8 mouse cellular contexts compared by ENCODE assay signal in genomic region chr1:133046441-133046931, GRCm38 (mm10). TPM values are rescaled to one million over a fixed set of nuclear protein-coding genes. Genes with fewer than 3 reads are reported as not detected.
DNase-seq lines count a peak whose midpoint lies in the region; ATAC-seq and TF ChIP-seq lines count a peak whose summit lies in the region.

No protein-coding gene starts in this region.

- WGBS in intestine, embryonic 16.5 days = under 1% methylated on average over 36 of the region's 40 CpGs
- under 1% methylated on average over 26 of the region's 40 CpGs for WGBS in spleen, adult 2 months

- no peak for TF ChIP-seq CTCF in spleen, adult 2 months (IDR thresholded peaks at IDR 0.05; ENCODE audit: extremely low read depth, insufficient read depth, insufficient read length, insufficient replicate concordance)

- peak overlapping the region; percentile 92 for H3K4me2 ChIP-seq in intestine, embryonic 16.5 days (ENCODE audit: low read depth, low read length)

- H3K4me3 ChIP-seq in brown adipose tissue, adult 24 weeks (ENCODE audit: insufficient read depth, low read depth, low read length) = peak overlapping the region; percentile 89
- peak overlapping the region; percentile 72 for H3K4me3 ChIP-seq in intestine, embryonic 16.5 days (ENCODE audit: low read length)
- H3K4me3 ChIP-seq in spleen, adult 2 months (ENCODE audit: extremely low read depth, insufficient read depth, insufficient read length) = peak overlapping the region; percentile 70

- H3K9me3 ChIP-seq in intestine, embryonic 16.5 days (ENCODE audit: control insufficient read depth, low read length) = no peaks in the 10 kb centered on the region

- H3K27me3 ChIP-seq in intestine, embryonic 16.5 days (replicated peaks; ENCODE audit: control insufficient read depth, insufficient read depth, low read length) = no peaks in the 10 kb centered on the region
- peaks cover 2% of the 10 kb centered on the region; the same call in 1 of the 2 replicates for H3K27me3 ChIP-seq in spleen, adult 2 months (ENCODE audit: control insufficient read depth, insufficient read depth, low read length)

- H3K36me3 ChIP-seq in intestine, embryonic 16.5 days (ENCODE audit: control insufficient read depth, insufficient read depth, low read length) = no peaks in the 10 kb centered on the region
- no peaks in the 10 kb centered on the region for H3K36me3 ChIP-seq in spleen, adult 2 months (ENCODE audit: control insufficient read depth, insufficient read depth, low read length)

- DNase-seq in right cerebral cortex, adult 18-20 months = peak; percentile 31
- no peak for DNase-seq in right cerebral cortex, adult 2 months (ENCODE audit: low spot score in 2 of 2)
- DNase-seq in gastrocnemius, postnatal 10 days = peak; percentile 49
- peak; percentile 28 for DNase-seq in lung, postnatal 25 days (ENCODE audit: low spot score)
- DNase-seq in spleen, adult 2 months (ENCODE audit: low read depth in 1 of 2, low spot score in 2 of 2) = peak in 1 of 2 experiments; percentile 37
- no peak for DNase-seq in frontal cortex, postnatal 14 days (ENCODE audit: low spot score in 2 of 2)

- peak overlapping the region; percentile 68 for H3K27ac ChIP-seq in brown adipose tissue, adult 24 weeks (replicated peaks; ENCODE audit: low read depth, low read length)
- H3K27ac ChIP-seq in intestine, embryonic 16.5 days (ENCODE audit: low read length) = peak overlapping the region; percentile 92
- peak overlapping the region; percentile 85 for H3K27ac ChIP-seq in spleen, adult 2 months (ENCODE audit: insufficient read depth, low read length)

- peak overlapping the region; percentile 98 for H3K9ac ChIP-seq in intestine, embryonic 16.5 days (ENCODE audit: low read depth, low read length)

- TF ChIP-seq POLR2A in spleen, adult 2 months (IDR thresholded peaks at IDR 0.05; ENCODE audit: low read depth, low read length) = no peak

- peak; percentile 60 for ATAC-seq in intestine, embryonic 16.5 days

- H3K4me1 ChIP-seq in brown adipose tissue, adult 24 weeks (ENCODE audit: control insufficient read depth, insufficient read depth, insufficient read length, low read length) = no peaks in the 10 kb centered on the region; the same call in 1 of the 2 replicates
- H3K4me1 ChIP-seq in intestine, embryonic 16.5 days (ENCODE audit: control insufficient read depth, insufficient read depth, low read length) = peaks cover 29% of the 10 kb centered on the region
- H3K4me1 ChIP-seq in spleen, adult 2 months (ENCODE audit: control insufficient read depth, insufficient read depth, insufficient read length) = peaks cover 9% of the 10 kb centered on the region; the same call in 1 of the 2 replicates

RNA-seq across cellular contexts. Expression of gene Pik3c2b, which starts 1.0 kb away (rescaled TPM):
- polyA plus RNA-seq in brown adipose tissue, adult 24 weeks (2012; ENCODE audit: insufficient read depth, insufficient read length, missing spikeins) = 1.1 and 1.5 TPM in 2 replicates
- total RNA-seq in gastrocnemius, postnatal 10 days (2021) = 10 to 100 TPM; 29.9 to 38.2 TPM
- 5.2 and 5.3 TPM in 2 replicates for polyA plus RNA-seq in intestine, embryonic 16.5 days (2015; fragmentation: Nextera tagmentation; extraction: Ambion mirVana)
- 22.2 and 30.5 TPM in 2 replicates for polyA plus RNA-seq in spleen, adult 2 months (2012; rRNA removed)

RNA-seq across cellular contexts. Expression of gene Mdm4, which starts 16.1 kb away (rescaled TPM):
- 12.0 and 13.5 TPM in 2 replicates for polyA plus RNA-seq in brown adipose tissue, adult 24 weeks (2012; ENCODE audit: insufficient read depth, insufficient read length, missing spikeins)
- total RNA-seq in gastrocnemius, postnatal 10 days (2021) = 10 to 100 TPM; 35.8 to 48.4 TPM
- polyA plus RNA-seq in intestine, embryonic 16.5 days (2015; fragmentation: Nextera tagmentation; extraction: Ambion mirVana) = 19.1 and 24.1 TPM in 2 replicates
- polyA plus RNA-seq in spleen, adult 2 months (2012; rRNA removed) = 34.0 and 39.3 TPM in 2 replicates

Comparison
In these comparisons a context has a peak if more than half of its experiments do, and no peak if none do; other contexts are left out.
1. DNase-seq: peak in right cerebral cortex, adult 18-20 months (single experiment), gastrocnemius, postnatal 10 days (single experiment) and lung, postnatal 25 days (single experiment); none in right cerebral cortex, adult 2 months (0 of 2) and frontal cortex, postnatal 14 days (0 of 2).
2. Peak in every context shown above with its lines, with median percentiles within 50 percentile points of each other: H3K27ac ChIP-seq and H3K4me3 ChIP-seq.